Mouse (Mus musculus) heart, postnatal 25 days (tissue): ENCODE data around the gene Qk. TPM values are rescaled to one million over a fixed set of nuclear protein-coding genes. Genes with fewer than 3 reads are reported as not detected.
A peak's percentile ranks its signal among the peaks of the same experiment; 100 is the strongest.

Experiments
- DNase-seq: peaks from one replicate; pipeline ENCODE4 v3.0.0; 2022; ENCODE audit warnings: low spot score
- intact Hi-C: fragments of 180-260 bp; cut with DNase I; formaldehyde crosslinking; loops from one replicate; pipeline ENCODE4 v1.15.1; 2025
- total RNA-seq, 2 experiments: library from RNA; stranded (reverse); gene quantifications; 2 replicates each; pipeline ENCODE4 v1.2.3; 2021

Qk gene
- total RNA-seq, 2 experiments from 2014 or later = 444 to 447 TPM

- no peak for DNase-seq
- intact Hi-C loops = loop anchor here (5.0 kb wide), 1 partner anchor 34 kb away; no protein-coding TSS in a partner anchor
Measured at GRCm38 (mm10) chr17:10328544-10329100, 9.0 kb upstream of the Qk start.

- intact Hi-C loops = loop anchor here (5.0 kb wide), 1 partner anchor 35 kb away; no protein-coding TSS in a partner anchor
- DNase-seq = no peak
Measured at GRCm38 (mm10) chr17:10327584-10328210, 8.0 kb upstream of the Qk start.

GRCm38 (mm10) chr17:10326596-10327045 is 7.0 kb upstream of the Qk start:
- intact Hi-C loops = loop anchor here (5.0 kb wide), 1 partner anchor 36 kb away; no protein-coding TSS in a partner anchor

GRCm38 (mm10) chr17:10325921-10326320 is 6.3 kb upstream of the Qk start:
- intact Hi-C loops = loop anchor here (5.0 kb wide), 1 partner anchor 36 kb away; no protein-coding TSS in a partner anchor
- DNase-seq = no peak

More at GRCm38 (mm10) chr17:10326596-10327045, 7.0 kb upstream of the Qk start:
- DNase-seq = peak; percentile 74

GRCm38 (mm10) chr17:10321754-10322153 is 2.1 kb upstream of the Qk start:
- intact Hi-C loops = loop anchor here (2.0 to 5.0 kb wide), 2 partner anchors 13 to 426 kb away; no protein-coding TSS in a partner anchor
- DNase-seq = no peak

- intact Hi-C loops = loop anchor here (2.0 to 5.0 kb wide), 2 partner anchors 14 to 426 kb away; no protein-coding TSS in a partner anchor
- DNase-seq = no peak
Measured at GRCm38 (mm10) chr17:10321092-10321491, 1.4 kb upstream of the Qk start.

- intact Hi-C loops = loop anchor here (1.0 to 5.0 kb wide), 3 partner anchors 14 to 427 kb away; no protein-coding TSS in a partner anchor
- DNase-seq = no peak
Measured at GRCm38 (mm10) chr17:10320456-10320790, 769 bp upstream of the Qk start.

GRCm38 (mm10) chr17:10319431-10319684 is 296 bp downstream of the Qk start:
- intact Hi-C loops = no loop called here
- DNase-seq = no peak

GRCm38 (mm10) chr17:10318561-10319430 is 858 bp downstream of the Qk start:
- peak; percentile 70 for DNase-seq
- intact Hi-C loops = no loop called here

- DNase-seq = peak; percentile 56
- intact Hi-C loops = loop anchor here (2.0 kb wide), 4 partner anchors 175 to 561 kb away; no protein-coding TSS in a partner anchor
Measured at GRCm38 (mm10) chr17:10317981-10318551, 1.6 kb downstream of the Qk start.

GRCm38 (mm10) chr17:10317186-10317585 is 2.5 kb downstream of the Qk start:
- intact Hi-C loops = loop anchor here (2.0 kb wide), 4 partner anchors 176 to 560 kb away; no protein-coding TSS in a partner anchor
- DNase-seq = no peak

GRCm38 (mm10) chr17:10316446-10316845 is 3.2 kb downstream of the Qk start:
- intact Hi-C loops = loop anchor here (2.0 kb wide), 4 partner anchors 176 to 560 kb away; no protein-coding TSS in a partner anchor
- DNase-seq = no peak

- intact Hi-C loops = loop anchor here (5.0 kb wide), 3 partner anchors 88 to 463 kb away; no protein-coding TSS in a partner anchor
- DNase-seq = no peak
Measured at GRCm38 (mm10) chr17:10310046-10310445, 9.6 kb downstream of the Qk start.

GRCm38 (mm10) chr17:10309135-10309623 is 10.5 kb downstream of the Qk start:
- DNase-seq = peak; percentile 23
- intact Hi-C loops = loop anchor here (10.0 kb wide), 1 partner anchor 54 kb away; no protein-coding TSS in a partner anchor

- no peak for DNase-seq
- intact Hi-C loops = loop anchor here (10.0 kb wide), 1 partner anchor 52 kb away; no protein-coding TSS in a partner anchor
Measured at GRCm38 (mm10) chr17:10306424-10306823, 13.2 kb downstream of the Qk start.

- intact Hi-C loops = loop anchor here (10.0 kb wide), 1 partner anchor 49 kb away; no protein-coding TSS in a partner anchor
Measured at GRCm38 (mm10) chr17:10304001-10304400, 15.7 kb downstream of the Qk start.

GRCm38 (mm10) chr17:10300968-10301795 is 18.5 kb downstream of the Qk start:
- intact Hi-C loops = loop anchor here (10.0 kb wide), 1 partner anchor 46 kb away; no protein-coding TSS in a partner anchor
- DNase-seq = no peak

More at GRCm38 (mm10) chr17:10304001-10304400, 15.7 kb downstream of the Qk start:
- DNase-seq = no peak

- intact Hi-C loops = no loop called here
Measured at GRCm38 (mm10) chr17:10299396-10299795, 20.3 kb downstream of the Qk start.

GRCm38 (mm10) chr17:10292520-10292919 is 27.1 kb downstream of the Qk start:
- no peak for DNase-seq
- intact Hi-C loops = no loop called here

More at GRCm38 (mm10) chr17:10299396-10299795, 20.3 kb downstream of the Qk start:
- DNase-seq = no peak
